Mouse (Mus musculus): ENCODE results near the gene Smg5.
A peak's percentile ranks its signal among the peaks of the same experiment; 100 is the strongest.

Gene Smg5

DNA sequence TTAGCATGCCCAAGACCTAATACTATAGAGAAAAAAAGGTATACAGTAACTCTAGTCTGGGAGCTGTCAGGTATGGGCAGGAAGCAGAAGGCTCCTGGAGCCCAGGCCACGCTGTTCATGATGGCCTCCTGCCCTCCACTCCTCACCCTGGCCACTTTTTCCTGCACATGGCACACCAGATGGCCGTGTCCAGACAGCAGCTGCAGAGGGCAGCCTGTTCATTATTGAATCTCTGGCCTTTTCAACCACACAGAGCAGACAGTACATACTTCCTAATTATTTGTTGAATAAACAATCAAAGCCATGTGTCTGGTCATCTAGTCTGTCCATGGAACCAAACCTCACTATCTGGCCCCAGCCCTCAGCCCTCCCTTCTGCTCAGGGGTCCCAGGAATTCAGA, 62.6 kb downstream of the Smg5 start:
- no peak for DNase-seq

DNA sequence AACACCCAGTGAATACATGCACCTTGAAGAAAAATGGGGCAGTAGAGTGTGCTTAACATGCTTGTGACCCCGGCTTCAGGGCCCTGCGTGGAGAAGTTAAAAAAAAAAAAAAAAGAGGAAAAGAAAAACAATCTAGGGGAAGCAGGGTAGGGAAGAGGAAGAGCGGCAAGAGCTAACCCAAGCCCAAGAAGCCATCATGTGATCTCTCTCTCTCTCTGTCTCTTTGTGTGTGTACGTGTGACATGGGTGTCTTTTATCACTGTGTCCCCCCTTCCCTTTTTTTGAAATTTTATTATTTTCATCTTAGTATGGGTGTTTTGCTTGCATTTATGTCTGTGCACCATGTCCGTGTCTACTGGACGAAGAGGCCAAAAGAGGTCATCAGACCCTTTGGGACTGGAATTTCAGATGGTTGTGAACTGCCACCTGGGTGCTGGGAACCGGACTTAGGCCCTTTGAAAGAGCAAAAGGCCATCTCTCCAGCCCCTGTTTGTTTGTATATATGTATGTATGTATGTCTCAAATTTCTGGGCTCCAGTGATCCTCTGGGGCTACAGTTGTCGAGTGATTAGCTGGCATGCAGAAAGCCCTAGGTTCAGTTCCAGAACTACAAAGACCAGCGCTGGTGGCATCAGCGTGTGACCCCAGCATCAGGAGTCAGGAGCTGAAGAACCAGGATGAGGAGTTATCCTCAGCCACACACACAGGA, 67.6 kb downstream of the Smg5 start:
- DNase-seq, result no peak

DNA sequence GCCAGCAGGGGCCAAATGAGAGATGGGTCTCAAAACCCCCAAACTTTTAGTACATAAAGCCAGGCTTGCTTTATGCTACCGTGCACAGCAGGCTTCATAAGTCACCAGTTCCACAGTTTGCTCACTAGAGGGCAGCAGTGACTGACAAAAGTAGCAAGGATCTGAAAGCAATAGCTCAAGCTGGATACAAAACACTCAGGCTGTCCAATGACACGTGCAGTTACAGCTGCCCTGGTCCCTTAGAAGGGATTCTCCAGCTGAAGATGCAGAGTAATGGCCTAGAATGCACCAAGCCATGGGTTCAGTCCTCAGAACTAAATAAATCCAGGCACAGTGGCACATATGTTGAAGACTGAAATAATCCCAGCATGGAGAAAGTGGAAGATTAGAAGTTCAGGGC, 71.0 kb downstream of the Smg5 start:
- peak; percentile 74 for DNase-seq

DNA sequence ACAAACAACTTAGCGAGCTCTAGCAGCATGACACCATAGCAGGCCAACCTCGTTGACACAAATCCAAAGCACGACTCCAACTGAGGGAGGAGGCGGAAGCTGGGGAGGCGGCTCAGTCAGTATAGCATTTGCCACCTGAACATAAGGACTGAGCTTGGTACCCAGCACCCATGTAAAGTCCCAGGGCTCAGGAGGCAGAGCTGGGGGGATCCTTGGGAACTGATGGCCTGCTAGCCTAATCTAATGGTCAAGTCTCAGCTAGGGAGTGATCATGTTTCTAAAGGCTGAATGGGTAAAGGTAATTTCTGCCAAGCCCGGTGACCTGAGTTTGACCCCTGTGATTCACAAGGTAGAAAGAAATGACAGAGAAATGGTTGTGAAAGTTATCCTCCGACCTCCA, 71.5 kb downstream of the Smg5 start:
- DNase-seq, result no peak

DNA sequence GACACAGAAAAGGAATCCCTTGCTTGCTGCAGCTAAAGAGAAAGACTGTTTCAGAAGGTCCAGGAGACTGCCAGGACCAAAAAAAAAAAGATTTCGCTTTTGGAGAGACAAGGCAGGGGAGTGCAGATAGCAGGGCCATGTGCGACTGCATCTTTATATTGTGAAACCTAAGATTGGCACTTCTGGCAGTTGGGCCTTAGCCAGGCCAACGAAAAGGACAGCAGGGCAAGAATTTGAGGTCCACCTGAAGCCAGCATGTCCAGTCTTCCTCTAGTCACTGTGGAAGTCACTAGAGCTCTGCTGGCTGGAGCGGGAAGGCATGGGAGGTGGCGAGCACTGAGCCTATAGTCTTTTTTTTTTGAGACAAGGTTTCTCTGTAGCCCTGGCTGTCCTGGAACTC, 72.9 kb downstream of the Smg5 start:
- DNase-seq, result no peak

DNA sequence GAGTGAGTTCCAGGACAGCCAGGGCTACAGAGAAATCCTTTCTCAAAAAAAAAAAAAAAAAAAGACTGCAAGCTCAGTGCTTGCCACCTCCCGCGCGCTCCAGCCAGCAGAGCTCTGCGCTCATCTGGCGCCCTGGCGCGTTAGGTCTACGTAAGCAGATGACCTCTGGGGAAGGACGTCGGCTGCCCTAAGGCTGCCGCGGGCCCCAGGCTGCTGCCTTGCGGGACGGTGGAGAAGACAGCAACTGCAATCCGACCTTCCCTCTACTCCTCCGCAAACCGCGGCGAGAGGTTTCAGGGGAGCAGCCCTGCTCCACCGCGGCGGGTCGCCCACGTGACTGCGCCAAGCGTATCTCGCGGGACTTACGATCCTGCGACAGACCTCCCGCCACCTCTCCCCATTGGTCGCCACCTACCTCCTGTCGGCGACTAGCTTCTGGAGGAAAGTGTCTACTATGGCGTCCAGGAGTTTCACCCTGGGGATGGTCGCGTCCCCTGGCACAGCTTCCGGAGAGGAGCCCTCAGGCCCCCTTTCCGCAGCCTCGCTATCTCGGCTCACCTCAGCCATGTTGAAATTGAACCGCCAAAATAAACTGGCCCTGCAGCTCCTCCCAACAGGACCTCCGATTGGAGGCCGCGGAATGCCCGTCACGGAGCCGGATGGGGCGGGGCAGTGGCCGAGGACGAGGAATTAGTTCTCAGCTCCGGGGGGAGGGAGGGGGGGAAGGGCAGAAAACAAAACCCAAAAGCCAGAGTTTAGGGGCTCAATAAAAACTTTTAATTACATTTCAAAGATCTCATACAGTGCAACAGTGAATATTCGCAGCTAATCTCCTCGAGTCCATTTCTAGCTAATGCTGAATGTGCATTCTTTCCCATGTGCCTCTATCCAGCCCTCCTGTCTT, 73.9 kb downstream of the Smg5 start, which contains the start of gene Pmf1:
Gene Pmf1 (minus strand): TSS at position 591 of the 904 bp plus-strand sequence.
- DNase-seq, result peak; percentile 96

DNA sequence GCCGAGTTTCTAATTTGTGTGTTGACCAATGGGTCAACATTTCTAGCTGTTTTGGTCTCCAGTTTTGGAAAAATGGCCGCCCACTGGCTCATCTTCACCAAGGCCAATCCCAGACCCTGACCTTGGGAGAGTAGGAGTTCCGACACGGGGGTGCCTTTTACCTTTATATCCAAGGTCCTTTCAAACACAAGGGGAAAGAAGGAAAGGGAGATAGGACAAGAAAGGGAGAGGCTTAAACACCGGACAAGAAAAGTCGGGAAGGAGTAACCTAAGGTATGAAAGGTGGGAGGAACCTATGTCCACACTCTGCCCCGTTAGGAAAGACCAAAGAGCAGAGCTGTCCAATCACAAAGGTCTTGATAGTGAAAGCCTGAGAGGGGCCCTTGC, 74.6 kb downstream of the Smg5 start:
- no peak for DNase-seq

DNA sequence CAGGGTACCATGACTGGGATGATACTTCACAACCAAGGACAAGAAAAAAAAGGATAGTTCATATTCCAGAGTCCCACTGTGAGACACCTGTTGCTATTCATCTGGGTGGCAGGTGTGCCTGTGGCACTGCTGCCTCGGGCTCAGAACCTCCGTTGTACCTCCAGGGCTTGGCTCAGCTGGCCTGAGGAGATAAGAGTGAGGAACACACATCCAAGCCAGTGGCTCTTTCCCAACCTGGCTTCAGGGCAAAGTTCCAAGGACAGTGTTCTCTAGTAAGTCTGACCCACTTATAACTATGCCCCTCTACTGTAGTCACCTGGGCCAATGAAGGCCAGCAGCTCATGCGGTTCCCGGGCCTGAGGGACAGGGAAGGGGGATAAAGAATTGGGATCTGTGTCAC, 75.6 kb downstream of the Smg5 start:
- DNase-seq, result no peak

All from kidney, adult 9 months (tissue).